Mouse (Mus musculus) lung, adult 18-20 months (tissue): Measurements from ENCODE around the gene Vti1a.

Experiments
- DNase-seq, 2 experiments: peaks; one replicate each; pipeline ENCODE4 v3.0.0; 2022; ENCODE audit warnings: mixed read lengths in 2 of 2

Gene Vti1a

DNA sequence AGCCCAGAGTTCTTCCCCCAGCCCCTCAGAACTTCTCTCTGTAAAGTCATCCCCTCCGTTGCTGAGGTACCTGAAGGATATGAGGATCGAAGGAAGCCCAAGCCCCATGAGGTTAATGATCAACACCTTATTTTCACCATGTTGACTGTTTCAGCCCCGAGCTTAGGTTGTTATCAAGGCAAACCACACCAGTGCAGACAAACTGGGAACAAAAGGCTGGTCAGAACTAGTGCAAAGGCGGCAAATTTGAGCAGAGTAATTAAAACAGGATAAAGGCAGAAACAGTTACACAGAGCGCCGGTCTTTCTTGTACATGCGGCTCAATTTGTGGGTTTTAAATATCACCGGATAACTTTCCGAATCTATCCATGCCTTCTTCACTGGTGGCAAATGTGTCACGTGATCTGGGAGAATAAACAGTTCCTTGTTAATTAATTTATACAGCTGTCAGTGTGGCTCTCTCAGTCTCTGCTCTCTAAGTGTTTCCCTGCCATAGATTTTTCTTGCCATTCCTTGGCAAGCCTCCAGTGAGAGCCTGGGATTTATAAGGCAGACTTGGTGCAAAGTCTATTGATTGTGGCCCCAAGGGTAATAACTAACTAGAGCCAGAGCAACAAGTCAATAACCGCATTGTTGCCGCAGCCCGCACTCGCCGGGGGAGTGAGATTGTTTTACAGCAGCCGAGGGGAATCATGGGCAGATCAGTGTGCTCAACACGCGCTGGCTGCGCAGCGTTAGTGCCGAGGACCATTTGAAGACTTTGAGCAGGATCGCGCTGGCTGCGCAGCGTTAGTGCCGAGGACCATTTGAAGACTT, 277.0 kb downstream of the Vti1a start:
- peak in 1 of 2 experiments; percentile 7 for DNase-seq

DNA sequence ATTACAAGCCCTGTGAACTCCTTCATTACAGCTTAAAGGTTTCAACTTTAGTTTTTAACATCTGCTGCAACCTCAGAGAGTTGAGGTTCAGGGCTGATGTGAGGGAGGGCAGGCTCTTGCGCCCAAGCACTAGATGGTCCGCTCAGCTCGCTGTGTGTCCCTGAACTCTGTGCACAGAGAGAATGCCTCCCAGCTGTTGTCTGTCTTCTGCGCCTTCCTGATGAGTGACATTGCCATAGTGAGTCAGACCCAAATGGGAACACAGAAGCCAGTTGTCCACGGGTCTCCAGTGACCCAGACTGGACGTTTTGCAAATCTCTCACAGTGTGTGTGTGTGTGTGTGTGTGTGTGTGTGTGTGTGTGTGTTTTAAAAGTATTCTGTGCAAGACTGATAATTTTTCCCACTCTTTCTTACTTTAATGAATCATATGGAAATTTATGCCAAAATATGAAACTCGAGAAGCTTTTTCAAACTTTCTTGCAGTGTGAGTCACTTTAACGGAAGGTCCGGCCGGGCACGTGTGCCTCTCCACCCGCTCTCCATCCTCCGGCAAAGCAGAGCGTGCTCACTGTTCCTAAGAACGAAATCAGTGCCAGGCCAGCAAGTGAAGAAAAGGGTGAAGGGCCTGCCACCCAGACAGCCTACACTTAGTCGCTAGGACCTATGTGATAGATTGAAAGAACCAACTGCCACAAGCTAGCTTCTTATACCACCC, 277.8 kb downstream of the Vti1a start:
- DNase-seq, result peak; percentile 57 to 66

DNA sequence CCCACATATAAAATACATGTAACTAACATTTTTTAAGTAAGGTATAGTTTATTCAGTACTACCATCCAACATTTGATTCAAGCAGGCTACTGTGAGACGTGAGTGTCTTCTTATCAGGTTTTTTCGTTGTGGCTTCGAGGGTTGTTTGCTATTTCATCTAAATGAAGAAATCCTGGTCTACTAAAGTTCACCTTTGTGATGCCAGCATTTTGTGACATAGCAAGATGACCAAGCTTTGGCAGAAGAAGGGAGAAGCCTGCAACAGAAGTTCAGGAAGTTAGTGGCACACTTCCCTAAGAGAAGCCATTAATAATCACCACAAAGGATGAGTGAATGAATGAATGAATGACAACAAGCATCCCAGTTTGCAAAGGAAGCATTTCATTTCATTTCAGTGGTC, 278.4 kb downstream of the Vti1a start:
- DNase-seq, result no peak

DNA sequence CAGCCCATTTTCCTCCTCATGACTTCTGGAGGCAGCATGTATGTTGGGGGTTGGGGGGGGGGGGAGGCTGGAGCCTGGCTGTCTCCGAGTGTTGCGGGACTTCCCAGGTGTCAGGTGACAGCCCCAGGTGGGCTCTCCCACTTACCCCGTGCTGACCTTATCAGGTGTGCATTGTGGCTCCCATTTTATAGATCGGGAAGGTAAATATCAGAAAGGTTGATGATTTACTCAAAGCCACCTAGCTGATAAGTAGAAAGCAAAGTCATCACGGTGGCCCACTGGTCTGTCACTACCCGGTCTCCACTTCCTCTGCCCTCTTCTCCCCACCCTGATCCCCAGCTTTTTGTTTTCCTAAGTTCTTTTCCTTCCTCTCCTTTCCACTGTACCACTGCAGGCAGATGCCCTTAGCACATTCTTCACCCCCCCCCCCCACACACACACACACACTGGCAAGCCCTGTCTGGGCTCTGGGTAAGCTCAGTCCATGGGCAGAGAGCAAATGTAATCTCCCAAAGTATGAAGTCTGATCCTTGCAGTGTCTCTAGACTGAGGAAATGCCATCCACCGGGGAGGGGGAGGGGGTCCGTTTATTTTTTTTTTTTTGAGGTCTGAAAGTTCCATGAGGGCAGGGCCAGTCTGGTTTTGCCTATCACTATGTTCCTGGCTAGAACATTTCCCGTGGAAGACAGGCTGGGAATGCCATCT, 280.0 kb downstream of the Vti1a start:
- DNase-seq, result no peak

DNA sequence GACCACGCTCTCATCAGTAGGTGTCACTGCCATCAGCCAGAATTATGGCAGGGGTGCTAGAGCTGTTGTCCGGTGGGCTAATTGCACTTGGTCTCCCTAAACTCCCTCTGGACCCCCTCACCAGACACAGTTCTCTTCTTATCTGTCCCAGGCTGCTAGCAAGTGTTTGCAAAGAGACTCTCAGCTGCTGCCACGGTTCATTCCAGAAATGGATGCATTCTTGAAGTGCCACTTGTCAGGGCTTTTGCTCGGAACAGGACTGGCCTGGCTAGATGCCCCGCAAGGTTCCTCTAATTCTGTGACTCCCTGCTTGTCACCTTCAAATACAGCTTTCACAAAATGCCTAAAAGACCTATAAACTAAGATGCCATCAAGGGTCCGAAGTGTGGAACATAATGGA, 280.7 kb downstream of the Vti1a start:
- DNase-seq, result peak in 1 of 2 experiments; percentile 17

DNA sequence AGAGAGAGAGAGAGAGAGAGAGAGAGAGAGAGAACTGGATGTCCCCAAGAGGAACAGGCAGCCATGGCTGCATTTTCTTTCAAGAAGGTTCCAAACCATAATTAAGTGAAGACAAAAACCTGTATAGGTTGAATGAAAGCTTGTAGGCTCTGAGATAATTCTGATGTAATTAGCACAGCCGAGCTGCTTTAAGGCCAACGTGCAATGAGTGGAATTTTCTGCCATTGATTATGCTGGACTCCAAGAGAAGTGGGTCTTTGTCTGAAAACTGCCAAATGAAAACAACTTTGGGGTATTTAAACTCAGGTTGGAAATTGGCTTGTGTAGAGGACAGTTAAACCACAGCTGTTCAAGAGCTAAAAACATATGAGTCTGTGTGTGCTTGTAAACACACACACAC, 281.2 kb downstream of the Vti1a start:
- DNase-seq, result no peak

DNA sequence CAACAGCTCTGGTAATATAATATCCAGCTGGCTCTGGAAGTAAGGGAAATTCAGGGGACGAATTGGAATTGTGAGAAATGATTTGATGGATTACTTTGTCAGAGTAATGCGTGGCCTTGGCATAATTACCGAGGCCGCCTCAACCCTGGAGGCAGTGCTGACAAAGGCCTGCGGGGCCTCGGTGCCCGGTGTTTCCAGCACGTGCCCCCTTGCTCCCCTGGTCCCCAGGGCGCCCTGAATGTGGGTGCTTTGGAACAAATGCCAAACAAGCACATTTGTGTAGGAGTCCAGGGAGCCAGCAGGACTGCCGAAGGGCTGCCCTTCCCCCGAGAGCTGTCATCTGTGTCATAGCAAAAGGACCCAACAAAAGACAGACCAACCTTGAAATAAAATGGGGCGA, 281.9 kb downstream of the Vti1a start:
- no peak for DNase-seq

DNA sequence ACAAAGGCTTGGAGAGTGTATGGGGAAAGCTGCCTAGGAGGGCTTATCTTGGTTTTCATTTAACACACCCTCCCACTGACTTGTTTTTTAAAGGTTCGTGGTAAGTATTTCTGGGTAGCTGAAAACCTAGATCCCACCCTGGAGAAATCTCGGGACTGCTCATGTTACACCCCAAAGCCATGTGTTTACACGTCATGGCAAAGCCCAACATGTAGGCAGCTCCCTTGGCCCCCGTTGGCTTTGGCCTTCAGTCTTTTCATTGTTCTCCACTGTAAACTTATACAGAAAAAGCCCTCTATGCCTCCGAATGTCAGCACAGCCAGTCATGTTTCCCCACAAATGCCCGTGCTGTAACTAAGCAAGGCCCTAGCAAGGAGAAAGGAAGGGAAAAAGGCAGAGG, 283.0 kb downstream of the Vti1a start:
- DNase-seq, result no peak

DNA sequence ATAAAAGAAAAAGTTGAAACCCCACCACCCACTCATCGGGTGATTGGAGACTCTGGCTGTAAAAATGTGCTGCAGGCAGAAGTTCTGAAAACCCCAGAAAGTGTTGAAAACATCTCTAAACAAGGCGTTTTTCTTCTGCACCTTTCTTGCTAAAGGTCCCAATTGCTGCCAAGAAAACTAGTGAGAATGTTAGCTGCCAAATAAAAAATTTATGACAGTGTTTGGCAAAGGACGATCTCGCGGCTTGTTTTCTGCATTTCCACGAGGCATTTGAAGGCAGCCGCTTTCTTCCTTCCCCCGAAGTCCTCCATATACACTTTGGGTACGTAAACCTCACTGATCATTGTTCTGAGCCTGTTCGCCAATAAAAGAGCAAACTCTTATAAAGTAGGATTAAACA, 291.6 kb downstream of the Vti1a start:
- no peak for DNase-seq

DNA sequence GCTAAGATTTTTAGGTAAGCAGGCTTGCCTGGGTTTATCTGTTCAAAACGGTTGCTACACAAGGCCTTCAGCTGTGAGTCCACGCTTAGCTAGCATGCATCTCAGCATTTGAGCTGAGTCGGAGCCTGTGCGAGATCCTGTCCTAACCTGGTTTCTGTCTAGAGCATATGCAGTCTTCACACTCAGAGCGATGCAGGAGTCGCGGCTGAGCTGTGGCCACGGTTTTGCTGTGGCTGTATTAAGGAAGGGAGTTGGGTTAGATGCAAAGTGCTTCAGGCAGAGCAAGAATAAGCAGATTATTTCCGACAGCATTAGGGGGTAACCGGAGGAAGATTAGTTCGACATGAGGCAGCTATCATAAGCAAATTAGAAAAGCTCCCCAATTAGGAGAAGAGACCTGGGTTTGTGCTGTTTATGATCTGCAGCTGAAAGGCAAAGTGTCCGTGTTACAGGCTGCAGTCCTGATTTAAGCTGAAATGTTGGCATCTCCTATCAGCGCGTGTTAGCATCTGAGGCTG, 292.8 kb downstream of the Vti1a start:
- no peak for DNase-seq

DNA sequence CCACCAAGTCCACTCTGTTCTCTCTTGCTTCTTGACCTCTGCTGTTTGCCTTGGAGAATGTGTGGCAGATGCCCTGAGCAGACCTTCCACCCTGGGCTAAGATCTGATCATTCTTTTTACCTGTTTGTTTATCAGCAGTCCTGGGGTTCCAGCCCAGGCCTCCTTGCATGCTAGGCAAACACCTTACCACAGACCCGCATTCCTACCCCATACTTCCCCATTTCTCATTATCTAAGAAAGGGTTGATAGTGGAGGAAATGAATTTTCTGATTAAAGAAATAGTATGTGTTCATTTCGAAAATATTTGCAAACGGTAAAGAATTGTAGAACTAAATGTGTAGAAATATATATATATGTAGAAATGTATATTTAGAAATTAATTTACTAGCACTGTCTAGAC, 293.7 kb downstream of the Vti1a start:
- no peak for DNase-seq

DNA sequence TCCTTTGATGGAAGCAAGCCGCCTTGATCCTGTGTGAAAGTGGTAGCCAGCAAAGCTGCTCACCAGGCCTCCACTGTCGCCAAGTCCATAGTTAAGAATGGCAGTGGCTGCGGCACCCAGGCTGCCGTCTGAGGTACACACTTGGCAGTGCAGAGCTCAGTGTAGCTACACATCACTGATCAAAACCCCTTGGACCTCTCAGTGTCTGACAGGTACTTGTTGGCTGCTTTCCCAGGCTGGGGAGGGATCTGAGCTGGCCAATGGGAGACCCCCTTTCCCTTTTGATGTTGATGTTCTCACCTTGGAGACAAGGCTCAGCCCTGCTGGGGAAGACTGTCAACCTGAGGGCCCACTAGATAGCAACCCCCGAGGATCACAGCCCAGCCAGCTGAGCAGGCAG, 299.6 kb downstream of the Vti1a start:
- DNase-seq, result peak in 1 of 2 experiments; percentile 16

DNA sequence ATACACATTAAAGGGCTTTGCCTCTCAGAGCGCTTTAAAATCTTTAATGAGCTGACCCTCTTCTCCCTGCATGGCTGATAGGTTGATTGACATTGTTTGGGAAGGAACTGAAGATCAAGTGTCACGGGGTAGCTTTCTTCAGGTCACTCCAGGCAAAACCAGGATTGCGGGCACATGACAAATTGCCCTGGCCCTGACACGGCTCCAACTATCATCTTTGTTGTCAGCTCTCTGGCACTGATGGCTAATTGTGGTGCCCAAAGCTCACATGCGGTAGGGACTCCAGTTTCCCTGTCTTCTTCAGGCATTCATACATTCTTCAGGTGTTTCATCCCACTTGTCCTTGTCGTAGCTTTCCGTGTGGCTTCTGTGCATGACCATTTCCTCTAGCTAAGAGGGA, 300.2 kb downstream of the Vti1a start:
- DNase-seq, result no peak

DNA sequence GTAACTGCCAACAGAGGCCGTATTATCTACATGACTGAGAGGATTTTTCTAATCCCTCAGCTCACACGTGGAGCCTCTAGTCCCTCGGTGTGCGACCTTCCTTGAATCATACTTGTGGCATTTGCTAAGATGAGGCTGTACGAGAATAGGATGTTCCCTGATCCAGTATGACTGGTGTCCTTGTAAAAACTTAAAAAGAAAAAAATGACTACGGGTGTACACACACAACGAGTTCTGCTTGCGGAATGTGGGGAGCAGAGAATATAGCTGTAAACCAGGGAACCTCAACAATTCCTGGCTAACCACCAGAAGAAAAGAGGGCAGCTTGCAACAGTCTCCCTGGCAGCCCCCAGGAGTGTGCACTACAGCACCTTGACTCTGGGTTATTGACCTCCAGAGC, 300.8 kb downstream of the Vti1a start:
- no peak for DNase-seq

DNA sequence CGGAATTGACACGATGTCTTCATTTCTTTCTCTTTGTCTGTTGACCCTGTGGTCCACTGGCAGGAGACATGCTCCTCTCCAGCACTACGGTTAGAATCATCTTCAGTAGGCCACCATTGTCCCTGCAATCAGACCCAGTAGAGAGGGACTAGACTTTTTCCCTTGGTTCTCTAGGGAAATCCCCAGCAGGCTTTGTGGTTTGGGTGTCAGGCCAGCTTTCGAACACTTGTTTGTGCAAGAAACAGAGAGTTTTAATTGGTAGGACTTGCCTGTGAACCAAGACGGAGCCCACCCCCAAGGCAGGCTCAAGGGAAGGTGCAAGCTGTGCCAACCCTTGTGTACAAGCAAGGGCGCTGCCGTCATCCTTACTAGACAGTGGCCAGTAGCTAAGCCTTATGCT, 302.5 kb downstream of the Vti1a start:
- DNase-seq, result no peak

DNA sequence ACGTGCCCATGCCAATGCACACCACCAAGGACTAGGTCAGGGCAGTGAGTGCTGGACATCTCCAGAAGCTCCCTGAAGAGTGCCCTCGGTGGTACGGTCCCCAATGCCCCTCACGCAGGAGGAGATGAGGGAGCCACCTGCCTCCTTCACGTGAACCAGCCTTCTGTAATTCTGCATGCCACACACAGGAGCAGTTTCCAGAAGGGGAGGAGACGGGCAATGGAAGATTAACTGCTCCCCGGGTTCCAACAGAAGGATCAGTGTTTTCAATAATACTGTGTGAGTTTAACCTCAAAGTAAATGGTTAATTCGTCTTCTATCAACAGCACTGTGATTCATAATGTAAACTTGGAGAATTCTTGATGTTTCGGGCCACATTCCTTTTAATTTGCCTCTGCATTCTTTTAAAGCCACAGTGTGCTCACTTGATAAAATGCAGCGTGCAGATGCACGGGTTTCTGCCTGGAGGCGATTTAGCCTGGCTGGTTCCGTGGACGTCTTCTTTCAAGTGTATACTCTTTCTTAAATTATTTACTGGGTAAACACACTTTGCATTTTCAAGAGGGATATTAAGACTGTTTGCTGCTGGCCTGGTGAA, 304.4 kb downstream of the Vti1a start:
- no peak for DNase-seq

DNA sequence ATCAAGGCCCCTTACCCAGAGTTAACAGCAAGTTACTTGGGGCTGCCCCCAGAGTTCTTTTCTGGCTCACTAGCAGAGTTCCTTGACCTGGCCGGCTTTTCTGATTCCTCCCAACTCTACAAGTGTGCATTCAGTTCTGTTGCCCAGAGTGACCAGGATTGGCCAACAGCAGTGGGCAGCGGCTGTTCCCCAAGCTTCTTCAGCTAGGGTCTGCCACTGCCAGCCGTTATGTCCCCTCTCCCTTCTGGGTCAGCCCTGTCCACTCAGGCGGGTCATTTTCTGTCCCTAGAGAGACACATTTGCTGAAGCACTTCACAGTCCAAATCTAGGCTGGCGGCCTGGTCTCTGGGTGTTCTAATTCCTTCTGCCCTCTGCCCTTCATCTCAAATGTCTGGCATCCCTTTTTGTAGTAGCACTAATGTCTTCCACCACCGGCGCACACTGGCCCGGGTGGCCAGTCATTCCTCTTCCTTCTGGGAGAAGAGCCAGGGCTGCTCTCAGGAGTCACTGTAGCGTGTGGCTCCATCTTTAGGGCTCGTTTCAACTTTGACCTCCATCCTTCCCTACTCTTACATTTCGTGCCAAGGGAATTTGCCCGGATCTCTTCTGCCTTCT, 305.0 kb downstream of the Vti1a start:
- no peak for DNase-seq

DNA sequence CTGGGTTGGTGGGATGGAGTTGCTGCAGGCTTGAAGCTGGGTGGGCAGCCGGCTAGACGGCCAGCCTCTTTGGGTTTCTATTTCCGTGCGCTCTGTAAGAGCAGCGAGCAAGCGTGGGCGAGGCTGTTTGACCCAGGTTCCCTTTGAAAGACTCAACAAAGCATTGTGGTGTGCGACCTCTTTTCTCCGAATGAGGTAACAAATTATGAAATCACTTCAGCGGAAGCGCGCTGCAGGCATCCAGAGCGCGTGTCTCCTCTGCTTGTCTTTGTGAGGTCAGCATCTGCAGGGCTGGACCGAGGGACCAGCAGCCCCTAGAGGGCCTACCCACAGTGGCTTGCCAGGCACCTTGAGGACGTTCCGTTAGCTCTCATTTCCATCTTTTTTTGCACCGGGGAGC, 306.7 kb downstream of the Vti1a start:
- DNase-seq, result no peak

DNA sequence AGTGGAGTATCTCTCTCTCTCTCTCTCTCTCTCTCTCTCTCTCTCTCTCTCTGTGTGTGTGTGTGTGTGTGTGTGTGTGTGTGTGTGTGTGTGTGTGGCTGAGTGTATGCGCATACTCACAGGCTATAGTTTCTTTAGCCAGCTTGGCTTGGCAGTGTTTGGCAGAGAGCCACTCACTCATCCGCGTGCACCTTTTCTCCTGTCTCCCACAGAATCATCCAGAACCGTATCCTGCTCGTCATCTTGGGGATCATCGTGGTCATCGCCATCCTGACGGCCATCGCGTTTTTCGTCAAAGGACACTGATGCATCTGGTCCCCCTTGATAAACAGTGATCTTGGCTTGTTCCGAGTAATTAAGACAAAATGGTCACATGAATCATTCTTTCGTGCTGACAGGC, 307.5 kb downstream of the Vti1a start:
- DNase-seq, result no peak

DNA sequence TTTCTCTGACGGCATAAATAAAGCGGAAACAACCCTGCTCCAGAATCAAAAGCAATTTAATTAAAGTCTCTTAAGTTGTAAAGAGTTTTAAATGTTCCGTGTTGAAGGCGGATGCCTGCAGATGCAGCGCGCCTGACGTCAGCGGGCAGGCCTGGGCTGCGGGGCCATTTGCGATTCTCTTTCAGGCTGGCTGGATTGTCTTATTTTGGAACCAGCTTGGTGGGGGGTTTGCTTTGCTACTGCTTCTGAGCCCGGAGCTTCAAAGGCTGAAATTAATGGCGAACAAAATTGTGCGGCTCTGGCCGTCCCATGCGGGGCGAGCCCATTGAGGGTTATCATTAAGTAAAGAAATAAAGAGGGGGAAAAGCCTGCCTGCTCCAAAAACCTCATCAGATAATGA, 310.4 kb downstream of the Vti1a start:
- DNase-seq, result no peak

DNA sequence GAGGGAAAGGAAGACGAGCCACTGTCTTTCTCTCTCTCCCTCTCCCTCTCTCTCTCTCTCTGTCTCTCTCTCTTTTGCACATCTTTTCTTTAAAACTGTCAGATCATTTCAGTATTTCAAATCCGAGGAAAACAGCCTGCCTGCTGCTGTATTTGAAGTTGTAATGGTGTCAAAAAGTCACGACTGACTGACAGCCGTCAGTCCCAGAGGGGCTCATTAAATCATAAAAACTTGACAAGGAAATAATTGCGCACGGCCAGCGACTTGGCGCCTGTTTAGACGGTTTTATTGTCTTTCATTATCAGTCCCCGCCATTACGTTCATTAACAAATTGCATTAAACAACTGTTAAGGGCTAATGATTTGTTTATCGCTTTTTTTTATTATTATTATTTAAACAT, 310.9 kb downstream of the Vti1a start:
- no peak for DNase-seq

DNA sequence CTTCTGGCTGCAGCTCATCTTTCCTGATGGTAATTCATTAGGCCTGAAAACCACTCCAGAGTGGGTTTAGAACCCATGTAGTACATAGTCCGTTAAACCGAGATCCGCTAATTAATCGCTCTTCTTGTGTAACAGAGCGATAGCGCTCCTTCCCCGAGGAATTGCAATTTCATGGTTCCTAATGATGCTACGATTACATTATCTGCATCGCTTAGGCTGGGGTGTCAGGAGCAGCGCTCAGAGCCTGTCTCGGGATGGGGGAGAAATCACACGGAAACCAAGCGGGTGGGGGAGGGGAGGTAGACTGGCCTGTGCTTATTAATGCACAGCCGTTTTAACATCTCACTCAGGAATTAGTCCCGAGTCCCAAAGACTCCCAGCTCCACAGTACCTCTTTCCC, 319.4 kb downstream of the Vti1a start:
- DNase-seq, result no peak

DNA sequence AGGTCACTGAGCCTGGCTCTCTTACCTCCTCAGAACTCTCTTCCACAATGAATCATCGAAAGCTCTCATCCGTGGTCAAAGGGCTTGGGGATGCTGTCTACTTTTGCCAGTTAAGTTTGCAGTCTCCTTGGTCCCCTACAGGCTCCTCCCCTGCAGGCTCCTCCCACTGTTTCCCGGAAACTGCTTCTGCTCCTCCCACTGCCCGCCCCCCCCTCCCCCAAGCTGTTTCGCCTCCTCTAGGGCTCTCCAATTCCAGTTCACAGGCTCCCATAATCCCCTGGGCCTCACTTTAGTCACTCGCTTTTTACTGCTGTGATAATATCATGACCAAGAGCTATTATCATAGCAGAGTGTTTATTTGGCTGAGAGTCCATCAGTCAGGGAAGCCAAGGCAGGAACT, 324.2 kb downstream of the Vti1a start:
- no peak for DNase-seq
